Mouse (Mus musculus): ENCODE measurements around the gene Abcd2.

The Abcd2 gene

DNA sequence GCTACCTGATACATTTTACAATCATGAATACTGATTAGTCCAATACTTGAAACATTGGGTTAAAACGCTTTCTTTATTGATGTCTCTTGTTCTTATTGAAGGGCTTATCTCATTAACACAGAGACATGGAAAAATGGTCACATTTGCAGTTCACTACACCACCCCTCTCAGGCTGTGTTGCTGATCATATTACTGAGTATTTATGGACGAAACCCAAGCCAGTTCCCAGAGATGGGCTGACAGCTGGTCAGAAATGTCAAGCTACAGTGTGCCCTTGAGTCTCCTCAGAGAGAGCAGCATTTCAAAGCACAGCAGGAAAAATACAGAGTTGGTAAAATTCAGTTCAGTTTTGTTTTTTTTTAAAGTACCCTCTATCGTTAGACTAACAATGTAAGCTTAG is 38.3 kb downstream of the Abcd2 start:
- no peak for DNase-seq

DNA sequence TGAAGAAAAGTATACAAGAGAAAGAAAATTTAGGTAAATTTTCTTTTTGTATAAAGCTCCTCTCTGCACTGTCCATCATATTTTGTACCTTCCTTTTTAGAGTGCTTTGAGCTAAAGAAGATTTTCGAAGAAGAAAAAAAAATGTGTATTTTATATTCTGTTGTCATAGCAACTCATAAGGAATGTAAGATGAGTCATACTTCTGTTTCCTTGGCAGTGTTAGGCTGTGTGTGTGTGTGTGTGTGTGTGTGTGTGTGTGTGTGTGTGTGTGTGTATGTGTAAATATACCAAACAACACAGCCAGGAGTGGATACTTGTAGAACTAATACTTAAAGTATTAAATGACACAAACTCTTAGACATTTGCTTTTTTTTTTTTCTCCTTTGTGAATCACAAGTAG is 39.0 kb downstream of the Abcd2 start:
- no peak for DNase-seq

DNA sequence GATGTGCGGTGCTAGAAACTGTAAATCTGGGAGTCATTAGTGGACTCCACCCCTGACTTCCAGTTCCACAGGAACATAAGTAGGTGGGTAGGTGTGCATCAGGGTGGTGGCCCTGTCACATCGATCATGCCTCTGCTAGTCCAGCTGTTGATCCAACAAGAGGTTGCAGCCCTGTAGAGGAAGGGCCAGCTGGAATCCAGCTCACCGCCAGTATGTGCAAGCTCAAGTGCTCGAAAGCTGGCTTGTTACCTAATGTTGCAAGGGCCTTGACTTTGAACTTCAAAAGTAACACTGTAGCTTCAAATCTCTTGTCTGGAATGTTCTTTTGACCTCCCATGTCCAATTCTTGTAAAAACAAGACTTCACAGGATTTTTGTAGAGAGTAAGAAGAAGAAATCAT is 67.0 kb downstream of the Abcd2 start:
- DNase-seq: no peak

DNA sequence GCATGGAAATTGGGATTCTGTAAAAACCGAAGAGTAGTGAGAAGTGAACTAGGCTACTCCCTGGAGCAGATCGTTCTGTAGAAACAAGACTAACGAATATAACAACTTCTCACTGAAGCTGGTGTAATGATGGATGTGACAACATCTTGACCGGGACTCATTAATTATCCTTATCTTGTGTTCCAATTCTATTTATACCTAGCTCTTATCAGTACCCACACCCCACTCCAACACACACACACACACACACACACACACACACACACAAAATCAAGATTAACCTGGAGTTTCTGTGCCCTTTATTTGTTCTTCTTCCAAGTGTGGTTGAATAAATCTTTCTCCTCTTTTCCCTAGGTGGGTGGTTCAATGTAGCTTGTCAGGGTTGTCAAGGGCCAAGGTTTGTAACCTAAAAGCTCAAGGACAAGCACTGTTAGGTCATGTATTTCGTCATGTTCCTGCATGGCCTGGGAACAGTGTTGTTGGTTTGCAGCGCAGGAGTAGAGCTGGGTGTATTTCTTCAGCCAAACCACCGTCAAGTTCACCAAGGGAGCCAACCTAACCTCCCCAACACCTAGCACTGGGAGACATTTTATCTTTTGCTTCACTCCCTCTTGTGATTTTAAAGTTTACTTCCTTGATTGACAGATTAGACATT is 78.9 kb downstream of the Abcd2 start:
- DNase-seq: no peak

DNA sequence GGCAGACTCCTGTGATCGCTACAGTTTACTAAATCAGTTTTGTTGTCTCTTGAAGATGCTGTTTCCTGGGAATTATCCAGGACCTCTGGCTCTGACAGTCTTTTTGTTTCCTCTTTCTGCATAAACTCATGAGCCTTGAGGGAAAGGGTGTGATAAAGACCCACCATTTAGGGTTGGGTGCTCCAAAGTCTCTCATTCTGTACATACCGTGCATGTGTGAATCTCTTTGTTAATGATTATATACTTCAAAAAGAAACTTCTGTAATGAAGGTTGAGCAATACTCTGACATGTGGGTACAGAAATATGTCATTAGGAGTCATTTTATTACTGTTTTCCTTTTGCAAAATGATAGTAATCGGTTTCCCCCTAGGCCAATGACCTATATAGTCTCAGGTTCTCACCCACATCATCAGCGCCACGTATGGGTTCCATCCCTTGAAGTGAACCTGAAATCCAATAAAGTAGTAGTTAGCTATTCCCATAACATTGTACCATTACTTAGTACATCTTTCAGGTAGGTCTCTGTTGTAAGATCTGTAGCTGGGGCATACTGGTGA is 83.4 kb downstream of the Abcd2 start:
- no peak for DNase-seq

DNA sequence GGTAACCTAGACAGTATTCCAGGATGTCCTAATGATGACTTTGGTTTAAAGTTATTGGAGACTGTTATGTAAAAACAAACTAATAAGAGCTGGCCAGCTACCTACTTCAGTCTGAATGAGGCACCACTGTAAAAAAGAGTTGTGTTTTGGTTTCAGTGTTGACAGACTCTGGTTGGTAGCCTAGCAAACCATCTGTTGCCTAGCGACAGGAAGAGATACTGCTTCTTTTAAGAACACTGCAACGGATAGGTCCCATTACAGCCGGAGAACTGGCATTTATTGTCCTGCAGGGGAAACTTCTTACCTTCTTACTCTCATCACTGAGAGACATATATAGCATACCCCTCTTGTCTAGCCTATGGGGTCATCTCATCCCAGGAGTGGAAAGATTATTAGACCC is 86.7 kb downstream of the Abcd2 start:
- no peak for DNase-seq

DNA sequence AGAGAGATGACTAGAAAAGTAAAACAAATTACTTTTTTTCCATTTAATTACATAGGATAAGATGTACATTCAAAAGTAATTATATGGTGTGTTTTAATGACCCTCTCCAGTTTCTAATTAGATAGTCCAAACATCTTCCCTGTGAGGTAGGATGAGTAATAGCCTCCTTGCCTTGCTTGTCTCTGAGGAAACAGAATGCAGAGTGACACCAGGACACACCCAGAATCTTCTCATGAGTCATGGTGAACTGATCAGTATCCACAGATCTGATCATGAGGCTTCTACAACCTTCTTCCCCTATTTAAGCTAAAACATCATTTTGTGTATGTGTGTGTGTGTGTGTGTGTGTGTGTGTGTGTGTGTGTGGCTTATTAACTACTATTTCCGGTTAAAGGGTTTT is 87.3 kb downstream of the Abcd2 start:
- no peak for DNase-seq

DNA sequence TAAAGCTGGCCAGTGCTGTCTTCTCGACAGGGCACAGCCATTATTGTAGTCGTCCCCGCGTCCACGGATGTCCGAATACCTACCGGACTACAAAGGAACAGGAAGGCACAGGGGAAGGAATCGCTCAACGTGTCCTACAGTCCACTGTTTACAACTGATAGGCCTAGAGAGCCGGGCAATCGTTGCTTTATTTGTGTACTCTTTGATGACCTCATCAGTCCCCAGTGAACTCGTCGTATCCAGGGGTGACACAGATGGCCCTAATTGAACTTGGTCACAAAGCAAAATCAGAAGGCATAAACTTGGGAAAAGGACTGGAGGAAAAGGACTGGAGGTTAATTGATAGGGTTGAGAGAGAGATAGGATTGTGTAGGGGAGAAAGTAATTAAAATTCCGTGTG is 87.8 kb downstream of the Abcd2 start:
- no peak for DNase-seq

DNA sequence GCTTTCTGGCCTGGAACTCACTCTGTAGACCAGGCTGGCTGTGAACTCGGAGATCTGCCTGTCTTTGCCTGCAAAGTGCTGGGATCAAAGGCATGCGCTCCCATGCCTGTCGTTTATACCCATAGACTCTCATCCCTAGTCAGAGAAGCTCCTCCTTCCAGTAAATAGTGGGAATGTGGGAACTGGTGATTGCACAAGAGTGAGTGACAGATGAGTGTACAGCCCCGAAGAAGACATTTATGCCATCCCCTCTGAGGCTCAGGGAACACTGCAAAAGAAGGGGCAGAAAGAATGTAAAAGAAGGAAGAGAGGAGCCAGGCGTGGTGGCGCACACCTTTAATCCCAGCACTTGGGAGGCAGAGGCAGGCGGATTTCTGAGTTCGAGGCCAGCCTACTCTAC is 88.3 kb downstream of the Abcd2 start:
- no peak for DNase-seq

DNA sequence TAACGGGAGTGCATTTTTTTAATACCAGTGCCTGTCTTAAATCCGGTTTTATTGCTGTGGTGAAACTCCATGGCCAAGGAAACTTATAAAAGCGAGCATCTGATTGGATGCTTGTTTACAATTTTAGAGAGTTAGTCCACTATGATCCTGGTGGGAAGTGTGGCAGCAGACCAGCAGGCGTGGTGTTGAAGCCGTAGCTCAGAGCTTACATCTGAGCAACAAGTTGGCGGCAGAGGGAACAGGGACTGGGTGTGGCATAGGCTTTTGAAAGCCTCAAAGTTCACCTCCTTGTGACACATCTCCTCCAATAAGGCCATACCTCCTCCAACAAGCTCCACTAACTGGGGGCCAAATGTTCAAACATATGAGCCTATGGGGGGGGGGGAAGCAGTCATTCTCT is 95.0 kb downstream of the Abcd2 start:
- DNase-seq: no peak

Data from cerebellum, adult 11-12 months (tissue).